24 mouse cellular contexts compared by ENCODE assay signal in the genomic region with DNA sequence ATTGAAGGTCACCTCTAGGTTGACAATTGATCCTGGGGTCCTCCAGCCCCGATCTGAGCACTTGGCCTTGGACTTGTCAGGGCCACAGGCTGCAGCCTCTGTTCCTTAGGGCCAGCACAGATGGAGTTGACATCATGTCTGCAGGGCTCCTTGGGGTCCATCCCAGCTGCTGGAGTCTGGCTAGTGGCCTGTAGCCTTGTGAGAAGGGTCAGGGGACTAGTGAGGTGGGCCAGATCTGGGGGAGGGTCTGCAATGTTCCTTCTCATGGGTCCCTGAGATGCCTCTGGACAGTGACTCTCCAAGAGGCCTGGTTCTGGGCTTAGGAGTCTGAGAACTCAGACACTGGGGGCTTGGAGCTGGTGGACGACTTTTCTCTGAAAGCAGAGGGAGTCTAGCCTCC.
A peak's percentile ranks its signal among the peaks of the same experiment; 100 is the strongest.
DNase-seq lines count a peak whose midpoint lies in the region; ATAC-seq lines count a peak whose summit lies in the region.
"Had no signal": no experiment of that assay in that cellular context is flagged by ENCODE, and none has a peak within 500 bp of the region (broad histone marks: within the 10 kb centered on the region; RNA-seq: fewer than 3 reads in every experiment).

No protein-coding gene starts in this region.

- peak; percentile 94 for DNase-seq in heart, adult 11 months
- DNase-seq in heart, postnatal 10 days = peak; percentile 43 to 53
- peak; percentile 33 to 47 for DNase-seq in heart, postnatal 14 days
- no peak for DNase-seq in spleen, adult 18-20 months
- no peak for DNase-seq in kidney, adult 18-20 months
- DNase-seq: adrenal gland, adult 2 months; adrenal gland, postnatal 14 days; cerebellum, adult 11 months; cerebellum, adult 2 months; cerebellum, adult 9-11 months; cerebellum, postnatal 25 days; forebrain, postnatal 0 days; kidney, adult 2 months had no signal

- no peaks in the 10 kb centered on the region for H3K36me3 ChIP-seq in heart, embryonic 12.5 days
- H3K36me3 ChIP-seq: embryonic facial prominence, embryonic 12.5 days; embryonic facial prominence, embryonic 15.5 days; heart, embryonic 15.5 days had no signal

- no peak for ATAC-seq in heart, embryonic 12.5 days (ENCODE audit: insufficient number of reproducible peaks, low FRiP score)
- ATAC-seq: CD4-positive, CD25-positive, alpha-beta regulatory T cell, adult 4 months; forebrain, embryonic 14.5 days; forebrain, postnatal 0 days; hindbrain, postnatal 0 days; inflammation-experienced regulatory T-cells, adult 6 months; intestine, embryonic 16.5 days had no signal

- 65% methylated on average over 2 of the region's 2 CpGs for WGBS in heart, embryonic 12.5 days

- no peak overlapping the region for H3K4me2 ChIP-seq in heart, embryonic 12.5 days
- H3K4me2 ChIP-seq: embryonic facial prominence, embryonic 12.5 days; embryonic facial prominence, embryonic 15.5 days; heart, embryonic 15.5 days; hindbrain, embryonic 14.5 days had no signal

- intact Hi-C loops in heart, postnatal 10 days (cut with DNase I) = no loop called here
- intact Hi-C loops in heart, postnatal 14 days (cut with DNase I) = no loop called here

- H3K4me3 ChIP-seq in heart, embryonic 12.5 days = no peak overlapping the region
- H3K4me3 ChIP-seq: embryonic facial prominence, embryonic 12.5 days; embryonic facial prominence, embryonic 15.5 days; heart, adult 2 months; heart, embryonic 15.5 days had no signal

- peaks cover 41% of the 10 kb centered on the region for H3K27me3 ChIP-seq in heart, embryonic 12.5 days (replicated peaks)
- H3K27me3 ChIP-seq: embryonic facial prominence, embryonic 12.5 days; embryonic facial prominence, embryonic 15.5 days had no signal

- no peak overlapping the region for H3K27ac ChIP-seq in heart, embryonic 12.5 days (ENCODE audit: poor library complexity, severe bottlenecking)
- H3K27ac ChIP-seq: embryonic facial prominence, embryonic 12.5 days; embryonic facial prominence, embryonic 15.5 days; heart, adult 2 months; heart, embryonic 15.5 days; hindbrain, embryonic 14.5 days; hindbrain, postnatal 0 days had no signal

- peaks cover 1% of the 10 kb centered on the region; the same call in 1 of the 2 replicates for H3K9me3 ChIP-seq in heart, embryonic 12.5 days (replicated peaks)
- H3K9me3 ChIP-seq: embryonic facial prominence, embryonic 12.5 days; embryonic facial prominence, embryonic 15.5 days; heart, embryonic 15.5 days had no signal

- no peak overlapping the region for H3K9ac ChIP-seq in heart, embryonic 12.5 days
- H3K9ac ChIP-seq: embryonic facial prominence, embryonic 12.5 days; embryonic facial prominence, embryonic 15.5 days; forebrain, postnatal 0 days; heart, embryonic 15.5 days; hindbrain, embryonic 14.5 days had no signal

- no peaks in the 10 kb centered on the region for H3K4me1 ChIP-seq in heart, embryonic 12.5 days (replicated peaks)
- H3K4me1 ChIP-seq: embryonic facial prominence, embryonic 12.5 days; embryonic facial prominence, embryonic 15.5 days; heart, embryonic 15.5 days had no signal

Comparison
In these comparisons a context has a peak if more than half of its experiments do, and no peak if none do; other contexts are left out.
1. DNase-seq: peak in heart, adult 11 months (single experiment), heart, postnatal 10 days (2 of 2) and heart, postnatal 14 days (2 of 2); none in spleen, adult 18-20 months (0 of 2) and kidney, adult 18-20 months (single experiment).